Comparison of ENCODE assay signal across 34 mouse cellular contexts in genomic region chr1:184147713-184148112, GRCm38 (mm10).
"Had no signal": no experiment of that assay in that cellular context is flagged by ENCODE, and none has a peak within 500 bp of the region (broad histone marks: within the 10 kb centered on the region; RNA-seq: fewer than 3 reads in every experiment).

No protein-coding gene starts in this region.

- DNase-seq: heart, postnatal 10 days; heart, postnatal 14 days; heart, postnatal 36 days; heart, postnatal 4 days; kidney, adult 11 months; kidney, adult 18-20 months; kidney, adult 2 months; kidney, adult 8-10 months; kidney, adult 9 months; kidney, postnatal 10 days; kidney, postnatal 14 days; kidney, postnatal 25 days; kidney, postnatal 36 days; kidney, postnatal 4 days; layer of hippocampus, adult 9-11 months; layer of hippocampus, postnatal 36 days had no signal

- H3K27me3 ChIP-seq: heart, embryonic 12.5 days; heart, embryonic 13.5 days; heart, embryonic 15.5 days; hindbrain, embryonic 12.5 days; hindbrain, embryonic 13.5 days; hindbrain, embryonic 15.5 days; intestine, embryonic 15.5 days; kidney, embryonic 15.5 days had no signal

- H3K27ac ChIP-seq: heart, embryonic 10.5 days; heart, embryonic 13.5 days; heart, embryonic 15.5 days; hindbrain, embryonic 10.5 days; hindbrain, embryonic 12.5 days; hindbrain, embryonic 13.5 days; hindbrain, embryonic 14.5 days; hindbrain, embryonic 15.5 days; hindbrain, postnatal 0 days; intestine, embryonic 15.5 days; kidney, embryonic 15.5 days; kidney, postnatal 0 days; layer of hippocampus, adult 2 months had no signal

- H3K4me1 ChIP-seq: heart, embryonic 10.5 days; heart, embryonic 12.5 days; heart, embryonic 13.5 days; heart, embryonic 15.5 days; hindbrain, embryonic 10.5 days; hindbrain, embryonic 12.5 days; hindbrain, embryonic 15.5 days; intestine, embryonic 15.5 days; kidney, embryonic 15.5 days had no signal

- H3K4me3 ChIP-seq: heart, embryonic 10.5 days; heart, embryonic 12.5 days; heart, embryonic 13.5 days; heart, embryonic 15.5 days; hindbrain, embryonic 10.5 days; hindbrain, embryonic 12.5 days; hindbrain, embryonic 13.5 days; hindbrain, embryonic 15.5 days; intestine, embryonic 15.5 days; kidney, embryonic 15.5 days; layer of hippocampus, adult 2 months had no signal

- ATAC-seq: hindbrain, embryonic 16.5 days; hindbrain, postnatal 0 days; inflammation-experienced regulatory T-cells, adult 6 months; intestine, embryonic 15.5 days; intestine, embryonic 16.5 days; intestine, postnatal 0 days had no signal

- H3K36me3 ChIP-seq: heart, embryonic 10.5 days; heart, embryonic 12.5 days; heart, embryonic 13.5 days; heart, embryonic 15.5 days; hindbrain, embryonic 10.5 days; hindbrain, embryonic 12.5 days; hindbrain, embryonic 13.5 days; hindbrain, embryonic 15.5 days; intestine, embryonic 15.5 days; kidney, embryonic 15.5 days had no signal
